Mouse (Mus musculus) spleen, postnatal 36 days (tissue): ENCODE data around the gene Tlr6.

Source experiments
- DNase-seq, 2 experiments: peaks; one replicate each; pipeline ENCODE4 v3.0.0; 2022; ENCODE audit warnings: low spot score in 2 of 2, mixed read lengths in 1 of 2

Tlr6 gene

DNA sequence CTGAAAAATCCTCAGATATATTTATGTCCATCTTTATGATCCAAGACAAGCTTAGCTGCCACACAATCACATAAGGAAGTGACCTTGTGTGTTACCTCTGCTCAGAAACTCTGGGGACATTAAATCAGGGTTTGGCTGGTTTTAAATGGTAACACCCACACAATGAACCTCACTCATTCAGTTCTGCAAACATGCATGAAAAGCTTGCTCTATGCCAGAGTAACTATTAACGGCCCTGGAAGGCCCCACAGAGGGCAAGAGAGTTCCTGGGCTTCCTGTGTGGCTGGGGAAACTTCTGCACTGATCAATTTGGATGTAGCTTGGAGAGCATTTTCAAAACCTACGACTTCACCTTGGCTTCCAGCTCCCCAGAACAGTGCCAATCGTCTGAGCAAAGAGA lies 27.7 kb downstream of the Tlr6 start:
- peak; percentile 41 to 51 for DNase-seq

DNA sequence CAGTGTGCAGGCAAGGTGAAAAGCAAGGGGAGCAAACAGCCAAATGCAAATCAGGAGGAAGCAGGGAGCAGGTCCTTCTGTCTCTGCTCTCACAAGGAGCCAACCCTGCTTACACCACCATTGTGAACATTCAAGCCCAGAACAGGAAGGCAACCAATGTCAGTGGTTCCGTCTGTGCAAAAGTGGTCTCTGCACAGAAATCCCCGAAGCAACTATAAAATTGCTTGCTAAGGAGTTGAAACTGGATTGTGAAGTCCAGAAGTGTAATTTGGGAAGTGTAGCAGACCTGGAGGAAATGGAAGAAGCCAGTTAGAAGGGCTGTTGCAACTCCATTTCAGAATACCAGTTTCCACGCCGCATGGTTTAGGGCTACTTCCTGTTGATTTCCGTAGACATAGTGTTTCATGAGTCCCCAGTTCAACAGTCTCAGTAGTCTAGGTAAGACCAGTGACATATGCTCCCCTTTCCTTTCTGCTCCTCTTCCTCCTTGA lies 37.0 kb downstream of the Tlr6 start:
- DNase-seq = peak; percentile 74 to 75

DNA sequence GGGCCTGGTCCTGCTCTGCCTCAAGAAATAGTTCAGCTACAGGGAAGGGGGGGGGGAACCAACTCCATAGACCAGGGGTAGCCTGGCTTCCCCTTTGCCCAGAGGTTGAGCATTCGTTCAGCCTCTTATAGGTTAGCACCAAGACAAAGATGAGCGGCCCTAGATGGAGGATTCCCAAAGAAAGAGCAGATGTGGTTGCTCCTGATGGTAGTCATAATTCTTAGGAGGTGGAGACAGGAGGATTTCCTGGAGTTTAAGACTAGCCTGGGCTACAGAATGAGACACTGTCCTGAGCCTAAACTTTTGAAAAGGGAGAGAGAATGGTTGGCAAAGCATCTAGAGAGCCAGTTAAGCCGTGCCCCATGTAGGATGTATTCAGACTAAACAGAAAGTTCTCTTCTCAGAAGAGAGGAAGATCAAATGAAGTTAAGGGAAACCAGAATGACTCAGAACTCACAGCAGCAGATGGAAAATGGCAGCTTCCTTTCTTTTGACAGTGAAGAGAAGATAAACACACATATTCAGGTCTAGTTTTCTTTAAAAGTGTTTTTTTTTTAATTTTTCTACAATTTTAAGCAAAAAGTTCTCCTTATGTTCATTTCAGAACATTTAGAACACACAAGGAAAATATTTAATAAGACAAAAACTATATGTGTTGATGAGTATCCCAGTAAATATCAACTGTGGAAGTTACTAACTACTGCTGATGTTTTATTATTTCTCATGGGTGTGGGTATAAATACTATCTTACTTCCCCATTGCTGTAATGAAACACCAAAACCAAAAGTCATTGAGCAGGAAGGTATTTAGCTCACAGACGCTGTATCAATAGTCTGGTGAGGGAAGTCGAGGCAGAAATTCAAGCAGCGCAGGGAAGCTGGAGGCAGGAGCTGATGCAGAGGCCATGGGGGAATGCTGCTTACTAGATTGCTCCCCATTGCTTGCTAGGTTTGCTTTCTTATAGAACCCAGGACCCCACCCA lies 41.0 kb downstream of the Tlr6 start:
- DNase-seq = no peak

DNA sequence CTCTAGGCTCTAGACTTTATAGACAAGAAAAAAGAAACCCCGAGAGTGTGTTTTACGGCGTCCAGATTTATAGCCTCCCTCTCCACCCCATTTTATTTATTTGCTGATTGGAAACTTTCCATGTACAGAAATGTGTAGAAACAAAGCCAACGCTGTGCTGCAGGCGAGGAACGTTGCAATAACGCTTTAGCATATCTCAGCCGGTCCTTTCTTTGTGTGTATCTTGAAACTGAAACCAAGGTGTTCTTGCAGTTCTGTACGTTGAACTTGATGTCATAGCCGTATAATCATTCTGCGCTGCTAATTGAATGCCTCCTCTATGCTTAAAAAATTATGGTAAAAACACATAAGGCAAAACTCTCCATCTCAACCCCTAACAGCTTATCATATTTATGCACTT lies 42.2 kb downstream of the Tlr6 start:
- no peak for DNase-seq

- DNase-seq = no peak
Observed at GRCm38 (mm10) chr5:64917161-64917560, 42.7 kb downstream of the Tlr6 start.

DNA sequence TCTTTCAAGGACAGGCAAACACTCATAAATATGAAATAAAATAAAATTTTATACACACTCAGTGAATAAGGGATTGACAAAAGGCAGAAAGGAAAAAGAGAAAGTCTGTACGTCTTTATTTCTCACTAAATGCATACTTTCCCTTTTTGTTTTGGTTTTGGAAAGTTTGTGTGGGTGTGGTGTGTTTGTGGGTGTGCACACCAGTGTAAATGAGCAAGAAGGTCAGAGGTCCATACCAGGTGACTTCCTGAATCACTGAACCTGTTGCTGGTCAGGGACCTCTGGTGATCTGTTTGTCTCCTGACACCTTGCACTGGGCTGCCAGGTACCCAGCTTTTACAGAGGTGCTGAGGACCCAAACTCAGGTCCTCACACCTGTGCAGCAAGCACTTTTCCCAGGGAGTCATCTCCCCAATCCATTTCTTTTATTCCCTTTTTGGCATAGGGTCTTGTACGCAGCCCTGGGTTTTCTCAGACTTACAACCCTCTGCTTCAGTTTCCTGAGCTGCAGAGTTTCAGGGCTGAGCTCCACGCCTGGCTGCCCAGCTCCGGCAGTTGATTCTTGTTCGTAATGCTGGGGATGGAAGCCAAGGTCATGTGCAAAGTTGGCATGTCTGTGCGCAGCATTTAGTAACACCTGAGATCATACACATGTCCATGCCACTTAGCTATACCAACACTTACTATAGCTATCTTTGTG lies 51.2 kb downstream of the Tlr6 start:
- peak in 1 of 2 experiments; percentile 44 for DNase-seq

GRCm38 (mm10) chr5:64907906-64908305 lies 52.0 kb downstream of the Tlr6 start:
- DNase-seq = no peak

GRCm38 (mm10) chr5:64905516-64906271 lies 54.2 kb downstream of the Tlr6 start:
- peak; percentile 58 to 59 for DNase-seq
